Mouse (Mus musculus) c-Kit-negative CD71-positive TER-119-positive erythroid progenitor cells, embryonic 14.5 days (primary cell): ENCODE data around the gene Gpc6.

ENCODE experiments used
- DNase-seq: peaks from one replicate; pipeline ENCODE4 v3.0.0-alpha.2; 2013; ENCODE audit warnings: low read depth, low spot score

Gene Gpc6

DNA sequence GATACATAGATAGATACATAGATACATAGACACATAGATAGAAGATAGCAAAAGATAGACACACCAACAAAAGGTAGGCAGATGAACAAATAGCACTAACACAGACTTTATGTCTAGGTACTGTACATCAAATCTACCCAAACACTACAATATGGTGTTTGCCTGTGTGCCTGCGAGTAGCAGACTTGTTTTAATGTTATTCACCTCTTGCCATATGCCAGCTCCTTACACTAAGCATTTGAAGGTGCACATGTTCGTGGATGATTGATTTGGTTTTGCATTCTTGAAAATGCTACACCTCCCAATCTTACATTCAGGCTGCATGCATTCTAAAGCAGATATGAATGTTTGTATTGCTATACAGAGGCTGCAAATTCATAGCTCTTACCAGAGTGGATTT is 680.6 kb downstream of the Gpc6 start:
- DNase-seq, result no peak

DNA sequence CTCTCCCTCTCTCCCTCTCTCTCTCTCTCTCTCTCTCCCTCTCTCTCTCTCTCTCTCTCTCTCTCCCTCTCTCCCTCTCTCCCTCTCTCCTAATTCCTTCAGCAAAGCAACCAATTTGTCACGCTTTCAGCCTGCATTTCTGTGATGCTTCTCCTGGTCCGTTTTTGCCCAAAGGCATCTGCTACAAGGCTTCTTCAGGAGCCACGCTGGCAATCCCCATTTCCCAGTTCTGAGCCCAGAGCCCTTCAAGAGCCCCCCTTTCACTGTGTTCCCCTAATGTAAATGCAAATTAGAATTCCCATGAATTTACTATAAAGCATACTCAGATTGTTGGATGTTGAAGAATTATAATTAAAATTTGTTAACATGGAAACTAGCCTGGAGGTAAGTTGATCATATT is 686.0 kb downstream of the Gpc6 start:
- DNase-seq, result no peak

DNA sequence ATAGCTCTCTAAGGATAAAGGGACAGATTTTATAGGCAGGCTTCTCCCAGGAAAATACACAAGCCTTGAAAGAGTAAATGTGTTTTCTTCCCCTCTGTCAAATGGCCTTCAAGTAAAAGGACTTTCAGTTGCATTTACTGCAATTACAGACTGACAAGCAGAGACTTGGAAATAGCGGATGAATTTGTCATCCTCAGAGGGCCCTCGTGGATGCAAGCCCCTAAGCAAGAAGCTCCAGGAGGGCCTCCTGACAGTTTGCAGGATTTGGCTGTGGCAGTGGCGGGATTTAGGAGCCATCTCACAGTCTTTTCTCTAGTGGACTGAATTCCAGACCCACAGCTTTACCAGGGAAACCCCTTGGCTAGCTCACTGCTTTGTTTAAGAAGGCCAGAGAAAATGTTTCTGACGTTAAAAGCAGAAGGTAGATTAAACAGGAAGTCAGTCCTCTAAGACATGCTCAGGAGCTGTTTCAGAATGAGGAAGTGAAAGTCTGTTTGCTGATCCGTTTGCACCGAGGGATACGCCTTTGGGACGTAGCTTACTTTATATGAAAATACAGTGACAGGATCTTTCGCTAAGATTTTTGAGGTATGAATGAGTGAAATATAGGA is 700.1 kb downstream of the Gpc6 start:
- no peak for DNase-seq

DNA sequence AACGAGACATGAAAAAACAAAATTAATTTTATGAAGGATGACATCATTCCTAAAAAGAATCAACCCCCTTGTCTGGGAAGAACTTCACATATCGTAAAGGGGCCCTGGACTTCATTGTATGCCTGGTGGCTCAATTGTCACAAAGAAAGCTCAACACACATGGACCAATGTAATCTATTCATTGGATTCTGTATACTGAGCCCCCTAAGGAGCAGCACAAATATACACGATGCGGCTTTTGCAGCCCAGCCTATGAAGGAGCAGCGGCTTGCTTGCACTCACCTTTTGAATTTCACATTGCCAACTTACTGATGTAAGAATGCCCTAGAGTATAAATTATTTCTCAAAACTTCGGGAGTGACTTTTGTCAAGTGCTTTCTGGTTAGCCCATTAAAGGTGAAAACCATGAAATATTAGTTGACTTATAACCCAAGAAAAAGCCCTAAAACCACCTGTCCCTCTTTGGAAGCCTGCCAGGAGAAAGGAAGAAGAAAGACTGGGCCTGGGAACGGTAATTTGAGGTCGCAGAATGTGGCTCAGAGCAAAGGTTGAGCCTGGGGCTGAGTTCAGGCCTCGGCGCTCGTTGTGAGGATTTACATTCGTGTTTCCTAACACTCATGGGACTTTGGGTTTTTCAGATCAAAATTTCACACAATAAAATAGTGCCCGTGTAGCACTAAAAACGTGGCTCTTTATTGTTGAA is 709.3 kb downstream of the Gpc6 start:
- no peak for DNase-seq

DNA sequence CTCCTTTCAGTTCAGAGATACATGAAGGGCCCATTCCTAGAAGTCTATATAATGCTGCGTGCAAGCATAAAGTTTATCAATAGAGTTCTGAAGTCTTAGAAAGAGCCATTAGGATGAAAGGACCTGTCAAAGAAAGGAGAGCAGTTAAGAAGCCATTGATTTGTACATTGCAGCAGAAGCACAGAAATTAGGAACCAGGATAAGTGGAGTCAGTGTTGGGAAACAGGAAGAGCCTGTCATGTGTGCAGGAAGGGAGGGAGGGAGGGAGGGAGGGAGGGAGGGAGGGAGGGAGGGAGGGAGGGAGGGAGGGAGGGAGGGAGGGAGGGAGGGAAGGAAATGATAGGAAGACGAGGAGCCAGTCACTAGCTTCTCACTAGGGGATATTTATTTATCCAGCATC is 716.7 kb downstream of the Gpc6 start:
- DNase-seq, result no peak

DNA sequence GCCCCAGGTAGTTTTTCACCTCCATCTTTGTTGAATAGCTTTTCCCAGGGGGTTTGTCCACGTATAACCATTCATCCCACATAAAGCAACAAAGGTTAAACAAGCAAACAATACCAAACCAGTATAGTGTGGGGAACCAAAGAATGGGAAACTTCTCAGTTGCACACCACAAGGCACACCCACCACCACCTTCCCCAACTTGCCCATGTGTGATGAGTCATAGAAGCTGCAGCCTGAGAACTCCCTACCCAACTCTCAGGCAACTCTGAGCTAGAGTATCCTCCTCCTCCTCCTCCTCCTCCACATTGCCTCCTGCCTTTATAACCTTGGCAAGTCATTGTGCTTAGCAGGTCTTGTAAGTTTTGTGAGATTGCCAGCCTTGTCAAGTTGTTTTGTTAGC is 718.0 kb downstream of the Gpc6 start:
- DNase-seq, result no peak

DNA sequence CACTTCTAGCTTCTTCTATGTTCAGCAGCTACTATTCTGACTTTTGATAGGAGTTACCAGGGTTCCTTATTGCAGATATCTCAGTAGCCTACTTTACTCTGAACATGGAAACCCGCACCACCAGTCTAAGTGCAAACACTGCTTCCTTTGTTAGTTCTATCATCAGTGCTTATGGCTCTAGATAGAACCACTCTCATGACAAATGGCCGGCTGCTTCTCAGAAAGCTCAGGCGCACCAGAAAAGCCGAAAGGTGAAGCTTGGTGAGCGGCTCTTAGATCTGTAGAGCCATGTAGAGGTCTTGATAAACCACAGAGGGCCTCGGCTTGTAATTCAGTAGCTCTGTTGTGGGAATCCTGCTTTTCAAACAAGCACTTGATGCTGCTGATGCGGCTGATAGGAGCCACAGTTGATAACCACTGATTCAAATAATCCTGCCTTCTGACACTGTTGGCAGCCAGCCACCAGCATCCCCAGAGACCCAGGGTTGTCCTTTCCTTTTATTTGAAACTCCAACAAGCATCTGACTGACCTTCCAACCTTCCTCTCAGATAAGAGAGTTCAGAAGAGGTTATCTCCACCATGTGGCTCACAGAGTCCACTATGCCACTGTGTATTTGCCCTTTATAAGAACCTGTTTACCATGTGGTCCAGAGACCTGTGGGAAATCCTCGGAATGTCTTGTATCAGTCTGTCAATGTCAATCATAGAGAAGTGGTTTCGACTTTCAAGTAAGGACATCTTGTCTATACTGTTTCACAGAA is 723.3 kb downstream of the Gpc6 start:
- DNase-seq, result no peak

DNA sequence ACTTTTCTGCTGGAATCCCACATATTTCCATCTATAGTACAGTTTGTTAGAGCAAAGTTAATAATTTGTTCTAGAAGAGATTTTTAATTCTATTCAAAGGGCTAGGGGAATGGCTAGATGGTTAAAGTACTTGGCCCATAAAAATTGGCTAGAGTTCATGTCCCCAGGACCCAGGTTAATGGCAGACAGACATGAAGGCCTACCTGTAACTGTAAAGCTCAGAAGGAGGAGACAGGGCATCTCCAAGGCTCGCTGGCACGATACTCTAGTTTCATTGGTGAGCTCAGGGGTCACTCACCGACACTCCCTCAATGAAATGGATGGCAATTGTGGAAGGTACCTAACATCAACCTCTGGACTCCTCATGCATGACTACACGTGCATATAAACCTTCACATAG is 725.0 kb downstream of the Gpc6 start:
- no peak for DNase-seq

DNA sequence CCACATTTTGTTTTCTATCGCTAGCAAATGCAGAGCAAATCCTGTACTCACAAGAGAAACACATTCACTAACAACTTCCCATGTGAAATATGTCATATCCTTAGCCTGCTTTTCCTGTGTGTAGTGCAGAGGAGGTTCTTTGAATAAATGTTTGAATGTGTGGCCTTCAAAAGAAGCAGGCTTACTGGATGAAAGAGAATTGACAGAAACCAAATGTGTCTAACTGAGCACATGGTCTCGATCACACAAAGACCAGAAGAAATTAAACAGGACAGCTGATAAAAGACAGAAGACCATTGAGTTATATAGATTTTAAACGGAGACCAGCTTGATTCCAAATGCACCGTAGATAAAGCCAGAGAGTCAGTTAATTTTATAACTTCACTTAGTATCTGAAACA is 726.2 kb downstream of the Gpc6 start:
- no peak for DNase-seq

DNA sequence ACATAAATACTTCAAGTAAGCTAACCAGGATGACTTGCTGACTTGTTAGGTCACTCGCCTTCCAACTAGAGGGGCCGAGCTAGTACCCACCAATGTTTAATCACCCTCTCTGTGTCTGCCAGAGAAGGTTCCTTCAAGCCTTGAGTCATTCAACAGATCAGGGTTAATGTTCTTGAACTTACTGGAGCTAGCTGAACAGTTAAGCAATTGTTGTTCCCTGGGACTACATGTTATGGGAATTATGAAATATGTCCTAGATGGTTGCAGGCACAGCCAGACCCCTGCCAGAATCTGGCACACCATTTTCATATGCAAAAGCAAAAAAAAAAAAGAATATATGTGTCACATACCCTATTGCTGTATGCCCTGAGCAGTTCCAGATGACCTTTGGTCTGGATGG is 726.8 kb downstream of the Gpc6 start:
- no peak for DNase-seq

DNA sequence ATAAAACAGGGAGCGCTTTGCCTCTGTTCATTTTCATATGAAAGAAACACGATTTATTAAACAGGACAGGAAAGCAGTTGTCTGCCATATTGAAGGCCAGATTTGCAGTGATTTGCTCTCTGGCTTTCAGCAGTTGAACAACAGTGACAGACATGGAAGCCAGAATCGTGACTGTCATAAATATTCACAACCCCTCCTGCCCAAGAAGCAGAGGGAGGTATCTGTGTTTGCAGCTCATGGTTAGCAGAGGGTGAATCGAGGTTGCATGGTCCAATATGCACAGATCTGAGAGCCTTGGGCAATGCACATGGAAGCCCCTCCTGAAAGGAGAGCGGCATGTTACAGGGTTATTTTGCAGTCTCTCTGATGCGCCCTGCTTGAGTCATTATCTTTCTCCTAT is 730.3 kb downstream of the Gpc6 start:
- DNase-seq, result no peak

DNA sequence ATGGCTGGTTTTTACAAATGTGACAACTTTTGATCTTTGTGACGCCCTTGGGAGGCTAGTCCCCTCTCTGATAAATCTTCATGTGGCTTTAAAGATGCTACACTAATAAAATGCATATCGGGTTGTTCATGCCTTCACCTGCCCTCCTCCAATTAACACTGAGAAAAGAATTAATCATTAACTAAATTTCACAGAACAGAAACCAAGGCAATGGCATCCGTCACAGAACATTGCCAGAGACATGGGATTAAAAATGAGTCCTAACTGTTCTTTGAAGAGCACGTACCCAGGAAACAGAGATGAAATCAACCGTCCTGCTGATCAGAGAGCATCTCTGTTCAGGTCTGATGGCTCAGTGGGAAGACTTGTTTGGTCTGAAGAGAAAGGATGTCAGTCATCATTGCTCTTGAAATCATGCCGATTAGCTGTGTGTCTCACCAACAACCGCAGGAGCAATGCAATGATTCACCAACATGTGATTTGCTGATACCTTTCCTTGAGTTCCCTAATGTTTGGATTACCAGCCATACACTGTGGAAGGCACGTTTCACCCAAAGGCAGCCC is 734.2 kb downstream of the Gpc6 start:
- DNase-seq, result no peak

DNA sequence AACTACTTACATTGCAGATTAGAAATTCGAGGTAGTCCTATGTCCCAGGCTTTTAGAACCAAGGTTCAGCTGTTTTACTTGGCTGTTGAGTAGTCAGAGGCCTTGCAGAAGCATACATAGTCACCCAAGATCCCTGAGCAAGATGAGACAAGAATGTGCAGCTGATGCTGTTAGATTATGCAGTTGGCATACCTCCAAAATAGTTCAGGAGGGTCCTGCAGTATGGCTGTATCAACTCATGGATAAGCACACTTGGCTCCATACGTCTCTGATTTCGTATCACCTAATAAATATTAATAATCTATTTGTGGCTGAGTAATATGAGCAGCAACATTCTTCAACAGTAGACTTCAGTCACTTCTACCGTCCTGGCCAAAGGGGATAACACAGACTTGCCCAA is 737.1 kb downstream of the Gpc6 start:
- DNase-seq, result no peak

DNA sequence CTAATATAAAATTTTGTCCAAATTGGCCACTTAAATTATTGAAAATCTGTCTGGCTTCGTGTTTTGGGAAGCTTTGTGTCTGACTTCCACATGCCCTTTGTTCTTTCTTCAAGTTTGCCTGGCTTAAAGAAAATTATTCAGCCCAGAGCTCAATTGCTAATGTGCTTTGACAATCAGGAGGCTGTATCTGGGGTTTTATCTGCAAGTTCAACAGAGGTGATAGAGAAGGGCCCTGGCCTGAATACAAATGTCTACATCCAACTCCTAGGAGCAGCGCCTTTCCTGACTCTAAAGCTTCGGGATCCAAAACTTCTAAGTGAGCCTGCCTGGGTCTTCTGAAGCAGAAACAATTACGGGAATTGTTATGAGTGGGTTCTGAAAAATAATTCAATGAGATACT is 739.7 kb downstream of the Gpc6 start:
- DNase-seq, result no peak

DNA sequence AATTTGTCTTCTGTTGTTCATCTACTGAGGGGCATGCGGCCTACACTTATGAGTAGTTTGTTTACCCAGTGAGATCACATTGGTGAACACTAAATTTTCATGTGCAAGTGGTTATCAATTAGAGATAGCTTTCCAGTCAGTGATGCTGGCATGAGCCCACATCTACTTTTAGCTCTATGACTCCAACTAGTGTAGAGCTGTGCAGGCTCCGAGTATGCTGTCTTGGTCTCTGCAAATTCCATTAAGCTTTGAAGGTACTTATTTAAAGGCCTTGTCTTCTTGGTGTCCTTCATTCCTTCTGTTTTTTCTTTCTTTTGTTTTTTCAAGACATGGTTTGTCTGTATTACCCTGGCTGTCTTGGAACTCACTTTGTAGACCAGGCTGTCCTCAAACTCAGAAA is 741.0 kb downstream of the Gpc6 start:
- DNase-seq, result no peak

DNA sequence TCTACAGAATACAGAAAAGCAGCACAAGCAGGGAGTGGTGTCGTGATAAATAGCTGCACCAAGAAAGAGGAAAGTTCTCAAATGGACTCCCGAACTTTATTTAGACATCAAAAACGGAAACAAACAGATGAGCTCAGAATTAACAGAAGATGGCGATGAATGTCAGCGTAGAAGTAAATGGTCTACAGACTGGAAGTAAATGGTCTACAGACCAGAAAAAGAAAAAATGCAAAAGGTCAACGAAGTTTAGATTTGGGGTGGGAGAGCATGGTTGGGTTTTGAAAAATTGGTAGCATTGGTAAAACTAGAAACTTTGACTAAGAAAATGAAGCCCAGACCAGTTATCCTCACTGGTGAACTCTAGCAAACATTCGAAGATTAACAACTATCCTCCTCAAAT is 748.4 kb downstream of the Gpc6 start:
- DNase-seq, result no peak

DNA sequence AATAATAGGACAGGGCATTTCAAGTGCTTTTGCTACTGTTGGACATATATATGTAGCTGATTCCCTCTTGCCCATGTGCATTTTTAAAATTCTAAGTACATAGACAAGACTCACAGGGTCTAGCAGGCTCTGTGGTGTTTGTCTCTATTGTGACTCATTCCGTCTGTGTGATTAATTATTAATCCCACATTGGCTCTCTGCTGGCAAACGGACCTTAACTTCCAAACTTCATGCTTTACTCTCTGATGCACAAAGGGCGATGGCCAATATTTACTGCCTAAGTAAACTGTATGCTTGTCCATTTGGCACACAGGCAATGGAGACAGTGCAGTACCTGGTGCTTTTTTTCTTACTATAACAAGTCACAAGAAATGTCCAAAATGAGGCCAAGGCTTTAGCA is 749.4 kb downstream of the Gpc6 start:
- no peak for DNase-seq

DNA sequence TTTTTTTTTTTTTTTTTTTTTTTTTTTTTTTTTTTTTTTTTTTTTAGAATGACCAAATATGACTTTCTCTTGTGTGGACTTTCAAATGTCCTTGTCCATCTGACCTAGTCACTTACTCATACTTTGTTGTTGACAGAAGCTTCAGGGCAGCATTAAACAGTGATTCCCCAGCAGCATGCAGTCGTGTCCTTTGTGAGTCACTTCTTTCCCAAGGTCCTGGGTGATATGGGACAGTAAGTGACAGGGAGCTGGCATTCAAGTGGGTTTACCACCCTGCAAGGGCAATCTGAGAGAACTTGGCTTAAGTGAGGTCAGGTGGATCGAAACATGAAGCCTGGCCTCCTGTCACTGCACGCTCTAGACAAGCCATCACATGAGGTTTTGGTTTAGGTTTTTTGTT is 754.8 kb downstream of the Gpc6 start:
- DNase-seq, result no peak

DNA sequence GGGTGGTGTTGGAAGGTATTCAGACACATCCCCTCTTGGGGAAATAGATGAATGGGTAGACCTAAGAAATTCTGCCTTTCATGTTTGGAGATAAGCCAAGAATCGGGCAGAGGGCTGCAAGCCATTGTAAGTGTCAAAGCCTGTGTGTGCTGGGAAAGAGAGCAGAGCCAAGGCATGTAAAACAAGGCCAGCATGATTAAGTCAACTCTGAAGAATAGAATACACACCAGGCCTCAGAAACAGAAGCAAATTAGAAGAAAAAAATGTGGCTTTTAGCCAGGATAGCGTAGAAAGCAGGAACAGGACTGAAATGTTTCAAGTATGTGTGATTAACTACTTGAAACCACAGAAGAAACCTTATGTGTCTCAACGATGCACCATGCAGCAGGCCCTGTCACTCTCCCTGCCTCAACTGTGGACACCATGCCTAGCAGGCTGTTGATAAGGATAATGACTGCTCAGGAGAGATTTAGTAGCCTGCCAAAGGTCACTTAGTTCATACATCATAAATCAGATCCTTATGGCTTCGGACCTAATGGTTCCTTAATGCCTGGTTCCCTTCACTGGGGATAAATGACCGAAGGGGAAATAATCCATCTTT is 756.3 kb downstream of the Gpc6 start:
- DNase-seq, result no peak

DNA sequence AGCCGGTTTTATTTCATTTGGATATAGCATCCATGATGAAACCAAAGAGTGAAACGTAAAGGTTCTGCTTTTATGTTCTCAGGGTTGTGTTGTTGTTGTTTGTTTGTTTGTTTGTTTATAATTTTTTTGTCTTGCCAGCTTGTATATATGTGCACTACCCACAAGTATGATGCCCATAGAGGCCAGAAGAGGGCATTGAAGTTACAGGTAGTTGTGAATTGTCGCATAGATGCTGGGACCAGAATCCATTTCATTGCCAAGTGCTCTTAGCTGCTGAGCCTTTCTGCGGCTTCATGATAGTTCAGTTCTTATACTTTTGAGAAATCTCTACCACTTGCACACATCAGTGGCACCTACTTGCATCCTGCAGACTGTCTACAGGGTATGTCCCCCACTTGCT is 758.0 kb downstream of the Gpc6 start:
- DNase-seq, result no peak

DNA sequence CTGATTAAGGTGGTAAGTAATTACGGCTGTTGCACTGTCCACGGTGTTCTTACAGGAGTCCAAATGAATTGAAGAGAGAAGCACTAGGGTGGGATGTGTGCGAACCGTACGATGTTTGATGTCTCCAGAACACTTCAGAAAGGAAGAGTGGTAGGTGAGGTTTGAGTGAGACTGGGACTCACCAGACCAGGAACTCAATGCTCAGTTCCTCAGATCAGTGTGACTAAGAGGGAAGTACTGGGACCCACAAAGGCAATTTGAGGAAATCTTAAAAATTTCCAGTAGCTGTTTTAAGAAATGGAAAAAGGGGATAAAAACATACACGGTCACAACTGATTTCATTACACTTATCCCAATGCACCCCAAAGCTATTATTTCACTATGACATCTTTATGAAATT is 764.7 kb downstream of the Gpc6 start:
- no peak for DNase-seq

DNA sequence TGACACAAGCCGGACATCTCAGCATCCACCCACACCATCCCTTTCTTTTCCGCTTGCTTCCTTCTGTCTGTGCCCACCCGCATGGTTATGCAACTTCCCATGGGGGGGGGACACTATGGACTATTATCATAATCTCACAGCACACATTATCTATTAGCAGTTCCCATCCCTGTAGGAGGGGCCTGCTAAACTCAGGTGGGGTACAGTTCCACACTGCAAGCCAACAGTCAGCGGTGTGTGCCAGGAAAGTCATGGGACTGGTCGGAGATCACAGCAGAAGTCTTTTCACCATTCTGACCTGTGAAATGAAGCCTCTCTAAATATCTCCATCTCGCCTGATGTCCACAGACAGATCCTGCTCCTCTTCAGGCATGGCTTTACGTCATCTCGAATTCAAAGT is 770.5 kb downstream of the Gpc6 start:
- DNase-seq, result no peak
